Mouse (Mus musculus): ENCODE measurements around the gene Grin2d.

- TF ChIP-seq POLR2A (IDR thresholded peaks at IDR 0.05; ENCODE audit: control insufficient read depth, low read depth, low read length) (no peak), CTCF (IDR thresholded peaks at IDR 0.05; ENCODE audit: control insufficient read depth, insufficient read depth, insufficient replicate concordance, low read depth, low read length) (no peak)
Observed at GRCm38 (mm10) chr7:45820913-45821312, 57.3 kb downstream of the Grin2d start.

All from testis, adult 2 months (tissue).